Mouse (Mus musculus) erythroblast, embryonic 14.5 days (primary cell): ENCODE measurements around the gene Stx8.

Experiments used
- GATA1 ChIP-seq: IDR thresholded peaks from 2 replicates; pipeline ENCODE4 v1.6.1; 2012; ENCODE audit warnings: low read length, inconsistent platforms, mixed read lengths
- TAL1 ChIP-seq: IDR thresholded peaks from 3 replicates; pipeline ENCODE4 v1.6.1; 2012; ENCODE audit warnings: low read length, inconsistent platforms, mixed read lengths

- TF ChIP-seq GATA1 (no peak), TAL1 (no peak)
Observed at GRCm38 (mm10) chr11:68034422-68034821, 68.4 kb downstream of the Stx8 start.
